Mouse (Mus musculus) midbrain, embryonic 15.5 days (tissue): ENCODE measurements around the gene Extl1. TPM values are rescaled to one million over a fixed set of nuclear protein-coding genes. Genes with fewer than 3 reads are reported as not detected.
"Not testable (repeated sequence)": the region's sequence is repeated elsewhere in the genome, so short reads cannot be mapped to it uniquely, and the experiment has no call there.

Source experiments
- ATAC-seq: fragments of 200-750 bp; cut with Nextera tagmentation; replicated peaks from 2 replicates; pipeline ENCODE4 v1.8.0; 2017; ENCODE audit warnings: moderate TSS enrichment
- H3K27ac ChIP-seq: fragments of 300-500 bp; sonication (generic); 2 replicates; pipeline ENCODE4 v1.5.1; 2015; ENCODE audit warnings: mild to moderate bottlenecking, inconsistent platforms
- H3K27me3 ChIP-seq: fragments of 300-500 bp; sonication (generic); replicated peaks from 2 replicates; pipeline ENCODE4 v1.6.1; 2015; ENCODE audit warnings: inconsistent platforms
- H3K36me3 ChIP-seq: fragments of 300-500 bp; sonication (generic); replicated peaks from 2 replicates; pipeline ENCODE4 v1.6.1; 2015; ENCODE audit warnings: inconsistent platforms
- H3K4me1 ChIP-seq: fragments of 300-500 bp; sonication (generic); 2 replicates; pipeline ENCODE4 v1.6.1; 2015; ENCODE audit warnings: inconsistent platforms
- H3K4me2 ChIP-seq: fragments of 300-500 bp; sonication (generic); 2 replicates; pipeline ENCODE4 v1.6.1; 2015; ENCODE audit warnings: inconsistent platforms, mild to moderate bottlenecking, moderate library complexity
- H3K4me3 ChIP-seq: fragments of 300-500 bp; sonication (generic); 2 replicates; pipeline ENCODE4 v1.5.1; 2015; ENCODE audit warnings: mild to moderate bottlenecking, inconsistent platforms
- H3K9ac ChIP-seq: fragments of 300-500 bp; sonication (generic); 2 replicates; pipeline ENCODE4 v1.6.1; 2015; ENCODE audit warnings: mild to moderate bottlenecking, inconsistent platforms
- H3K9me3 ChIP-seq: fragments of 300-500 bp; sonication (generic); 2 replicates; pipeline ENCODE4 v1.6.1; 2016; ENCODE audit warnings: inconsistent platforms
- WGBS: fragments of 180-500 bp; shearing (Covaris S2); methylation state at CpG from one replicate; pipeline ENCODE4 v1.1.7; 2015; ENCODE audit warnings: mixed read lengths; 5-methylcytosine and 5-hydroxymethylcytosine counted together
- polyA plus RNA-seq: library from polyadenylated mRNA; unstranded; fragments of >200 nt; fragmentation: Nextera tagmentation; extraction: Ambion mirVana; gene quantifications from 2 replicates; pipeline ENCODE4 v1.2.1, GENCODE M21; 2015

Extl1 gene
- polyA plus RNA-seq, result 0.59 and 0.62 TPM in 2 replicates

DNA sequence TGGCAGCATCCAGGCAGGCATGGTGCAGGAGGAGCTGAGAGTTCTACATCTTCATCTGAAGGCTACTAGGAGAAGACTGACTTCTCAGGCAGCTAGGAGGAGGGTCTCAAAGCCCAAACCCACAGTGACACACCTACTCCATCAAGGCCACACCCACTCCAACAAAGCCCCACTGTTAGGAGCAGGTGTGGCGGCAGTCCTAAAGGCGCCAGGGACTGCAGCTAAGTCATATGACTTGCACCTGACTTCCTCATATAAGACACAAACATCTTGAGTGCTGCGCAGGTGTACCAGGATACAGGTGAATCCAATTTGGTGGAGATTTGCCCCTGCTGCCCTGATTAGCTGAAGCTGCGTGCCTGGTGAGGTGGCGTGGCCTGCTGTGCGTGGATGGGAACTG, at the start of gene Extl1:
Gene Extl1 (minus strand): TSS at position 101 of the 400 bp plus-strand sequence.
- not testable (repeated sequence) for H3K9me3 ChIP-seq, H3K36me3 ChIP-seq, H3K27me3 ChIP-seq, H3K4me1 ChIP-seq, H3K4me2 ChIP-seq, H3K4me3 ChIP-seq, H3K9ac ChIP-seq, ATAC-seq, H3K27ac ChIP-seq
- 97% methylated on average over 2 of the region's 6 CpGs for WGBS

DNA sequence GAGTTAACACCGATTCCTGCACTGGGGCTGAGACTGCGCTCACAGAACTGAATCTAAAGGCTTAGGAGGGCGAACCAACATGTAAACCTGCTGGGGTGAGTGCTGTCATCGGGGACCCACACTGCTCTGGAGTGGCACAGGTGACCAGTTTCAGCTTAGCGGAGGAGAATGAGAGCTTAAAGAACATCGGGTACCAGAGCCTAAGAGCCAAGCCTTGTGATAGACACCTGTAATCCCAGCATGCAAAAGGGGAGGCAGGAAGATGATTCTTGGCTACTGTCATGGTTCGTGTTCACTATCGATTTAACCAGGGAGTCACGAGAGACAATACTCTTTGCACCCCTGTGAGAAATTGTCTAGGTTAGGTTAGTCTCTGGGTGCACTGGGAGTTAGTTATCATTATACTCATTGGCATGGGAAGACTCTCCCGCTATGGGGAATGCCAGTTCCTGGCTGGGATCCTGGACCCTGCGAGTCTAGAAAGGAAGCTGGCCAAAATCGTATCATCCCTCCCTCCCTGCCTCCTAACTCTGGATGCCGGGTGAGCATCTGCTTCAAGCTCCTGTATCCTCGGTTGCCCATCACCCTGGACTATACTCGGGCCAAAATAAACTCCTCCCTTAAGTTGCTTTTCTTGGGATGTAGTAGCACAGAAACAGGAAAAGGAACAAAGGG, 49.2 kb upstream of the Extl1 start:
- Histone ChIP-seq H3K9ac (no peak overlapping the region), H3K27me3 (no peaks in the 10 kb centered on the region), H3K27ac (no peak overlapping the region), H3K4me3 (no peak overlapping the region), H3K9me3 (no peaks in the 10 kb centered on the region), H3K36me3 (no peaks in the 10 kb centered on the region), H3K4me2 (no peak overlapping the region), H3K4me1 (peaks cover 28% of the 10 kb centered on the region)
- WGBS, result 86% methylated on average over 15 of the region's 15 CpGs
- no peak for ATAC-seq

DNA sequence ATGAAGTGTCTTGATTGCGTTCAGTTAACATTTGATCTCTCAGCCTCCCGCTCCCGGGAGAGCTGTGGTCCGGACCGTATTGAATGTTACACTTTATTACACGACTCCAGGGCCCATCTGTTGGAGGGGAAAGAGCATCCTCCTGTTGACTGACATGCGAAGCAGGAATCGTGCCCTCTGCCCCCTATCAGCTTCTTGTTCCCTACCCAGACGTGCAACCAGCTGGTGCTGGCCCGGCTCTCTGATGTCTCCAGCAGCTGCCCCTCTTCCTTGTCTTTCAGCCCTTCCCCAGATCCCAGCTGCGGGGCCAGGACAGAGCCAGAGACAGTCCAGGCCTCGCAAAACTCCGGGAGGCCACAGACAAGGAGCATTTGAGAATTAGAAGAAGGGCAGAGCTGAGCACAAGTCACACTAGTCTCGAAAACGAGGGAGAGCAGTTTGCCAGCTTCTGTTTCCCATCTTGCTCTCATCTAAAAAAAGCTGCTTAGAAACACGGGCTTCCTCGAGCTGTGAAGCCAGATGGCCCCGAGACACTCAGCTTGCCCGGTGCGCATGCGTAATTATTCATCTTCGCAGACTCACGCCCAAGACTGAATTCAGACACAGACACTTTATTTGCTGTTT, 46.8 kb upstream of the Extl1 start:
- Histone ChIP-seq H3K9ac (peak overlapping the region; percentile 17; the same call in 1 of the 2 replicates), H3K36me3 (no peaks in the 10 kb centered on the region), H3K9me3 (no peaks in the 10 kb centered on the region), H3K27ac (peak overlapping the region; percentile 87), H3K4me2 (peak overlapping the region; percentile 38), H3K27me3 (no peaks in the 10 kb centered on the region), H3K4me3 (no peak overlapping the region), H3K4me1 (peaks cover 19% of the 10 kb centered on the region)
- 14% methylated on average over 23 of the region's 23 CpGs for WGBS
- ATAC-seq, result peak; percentile 63

DNA sequence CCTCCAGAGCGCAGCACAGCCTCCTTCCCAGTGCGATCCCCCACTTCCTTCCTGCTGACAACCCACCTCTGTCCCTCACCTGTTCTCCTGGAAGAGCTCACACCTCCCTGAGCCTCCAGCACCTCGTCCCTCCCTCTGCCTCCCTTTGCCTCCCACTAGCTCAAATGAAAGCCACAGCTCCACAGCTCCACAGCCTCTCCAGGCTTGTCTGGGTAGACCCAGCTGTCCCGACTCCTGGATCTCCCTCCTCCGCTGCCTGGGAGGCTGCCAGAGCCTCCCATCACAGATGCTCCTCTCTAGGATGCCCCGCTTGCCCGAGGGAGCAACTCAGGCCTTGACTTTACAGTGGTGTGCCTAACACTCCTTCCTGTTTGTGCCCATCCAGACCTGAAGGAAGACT, 41.4 kb upstream of the Extl1 start:
- H3K27ac ChIP-seq, result no peak overlapping the region
- H3K36me3 ChIP-seq, result no peaks in the 10 kb centered on the region
- no peak overlapping the region for H3K4me3 ChIP-seq
- no peaks in the 10 kb centered on the region for H3K27me3 ChIP-seq
- no peak for ATAC-seq
- peaks cover 6% of the 10 kb centered on the region for H3K4me1 ChIP-seq
- H3K9ac ChIP-seq, result no peak overlapping the region
- H3K4me2 ChIP-seq, result no peak overlapping the region
- 71% methylated on average over 7 of the region's 7 CpGs for WGBS
- no peaks in the 10 kb centered on the region for H3K9me3 ChIP-seq

DNA sequence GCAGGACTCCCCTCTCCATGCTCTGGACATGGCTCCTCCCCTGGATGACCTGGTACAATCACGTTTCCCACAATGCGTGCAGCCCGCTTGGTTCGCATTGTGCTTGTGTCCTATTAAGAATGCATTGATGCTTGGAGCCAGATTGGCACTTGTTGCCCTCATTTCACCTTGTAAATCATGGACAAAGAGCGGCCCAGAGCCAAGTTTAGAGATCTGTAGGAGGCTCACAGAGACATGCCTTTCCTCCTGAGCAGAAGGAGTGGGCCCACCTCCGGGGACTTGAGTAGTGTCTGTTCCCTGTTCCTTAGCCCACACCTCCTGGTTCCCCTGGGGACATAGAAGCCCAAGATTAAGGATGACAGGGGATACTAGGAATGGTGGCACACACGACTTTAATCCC, 40.3 kb upstream of the Extl1 start:
- Histone ChIP-seq H3K36me3 (no peaks in the 10 kb centered on the region), H3K27me3 (no peaks in the 10 kb centered on the region), H3K9me3 (no peaks in the 10 kb centered on the region), H3K27ac (no peak overlapping the region), H3K4me3 (no peak overlapping the region), H3K4me1 (no peaks in the 10 kb centered on the region), H3K4me2 (no peak overlapping the region), H3K9ac (no peak overlapping the region)
- WGBS, result 83% methylated on average over 7 of the region's 7 CpGs
- ATAC-seq, result no peak

DNA sequence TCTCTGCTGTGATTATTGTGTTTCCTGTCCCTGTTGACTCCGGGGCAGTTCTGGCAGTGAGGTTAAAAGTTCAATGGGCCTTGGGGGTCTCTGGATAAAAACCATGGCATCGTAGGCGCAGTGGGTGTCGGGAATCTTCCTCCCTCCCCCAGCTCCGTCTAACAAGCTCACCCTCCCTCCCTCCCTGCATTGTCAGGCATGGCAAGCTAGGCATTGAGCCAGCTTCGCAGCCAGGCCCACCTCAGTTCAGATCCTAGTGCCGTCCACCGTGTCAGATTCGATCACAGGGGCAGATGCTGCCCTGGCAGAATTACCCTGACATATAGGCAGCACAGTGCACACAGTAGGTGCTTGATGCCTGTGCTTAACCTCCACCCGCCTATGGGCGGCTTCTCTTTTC, 38.3 kb upstream of the Extl1 start:
- Histone ChIP-seq H3K4me3 (no peak overlapping the region), H3K4me1 (no peaks in the 10 kb centered on the region), H3K9ac (no peak overlapping the region), H3K27ac (no peak overlapping the region), H3K36me3 (no peaks in the 10 kb centered on the region), H3K4me2 (no peak overlapping the region), H3K9me3 (no peaks in the 10 kb centered on the region), H3K27me3 (no peaks in the 10 kb centered on the region)
- WGBS, result 65% methylated on average over 11 of the region's 11 CpGs
- no peak for ATAC-seq

DNA sequence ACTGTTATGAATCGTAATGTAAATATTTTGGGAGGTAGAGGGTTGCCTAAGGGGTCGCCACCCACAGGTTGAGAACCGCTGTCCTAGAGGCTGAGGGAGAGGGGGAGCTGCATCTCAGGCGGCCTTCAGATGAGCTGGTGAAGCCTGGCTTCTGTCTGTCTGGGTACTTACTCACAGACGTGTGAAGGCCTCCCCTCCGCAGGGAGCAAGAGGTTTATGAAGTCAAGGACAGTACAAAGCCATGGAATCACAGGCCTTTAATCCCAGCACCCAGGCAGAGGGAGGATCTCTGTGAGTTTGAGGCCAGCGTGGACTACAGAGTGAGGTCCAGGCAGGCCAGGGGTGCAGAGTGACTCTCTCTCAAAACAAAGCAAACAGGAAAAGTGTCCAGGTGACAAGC, 33.5 kb upstream of the Extl1 start:
- H3K9me3 ChIP-seq, result no peaks in the 10 kb centered on the region
- H3K36me3 ChIP-seq, result no peaks in the 10 kb centered on the region
- H3K4me2 ChIP-seq, result no peak overlapping the region
- H3K27ac ChIP-seq, result peak overlapping the region; percentile 49
- H3K4me3 ChIP-seq, result no peak overlapping the region
- no peak for ATAC-seq
- WGBS, result 68% methylated on average over 7 of the region's 7 CpGs
- peaks cover 8% of the 10 kb centered on the region for H3K4me1 ChIP-seq
- H3K27me3 ChIP-seq, result no peaks in the 10 kb centered on the region
- H3K9ac ChIP-seq, result no peak overlapping the region

DNA sequence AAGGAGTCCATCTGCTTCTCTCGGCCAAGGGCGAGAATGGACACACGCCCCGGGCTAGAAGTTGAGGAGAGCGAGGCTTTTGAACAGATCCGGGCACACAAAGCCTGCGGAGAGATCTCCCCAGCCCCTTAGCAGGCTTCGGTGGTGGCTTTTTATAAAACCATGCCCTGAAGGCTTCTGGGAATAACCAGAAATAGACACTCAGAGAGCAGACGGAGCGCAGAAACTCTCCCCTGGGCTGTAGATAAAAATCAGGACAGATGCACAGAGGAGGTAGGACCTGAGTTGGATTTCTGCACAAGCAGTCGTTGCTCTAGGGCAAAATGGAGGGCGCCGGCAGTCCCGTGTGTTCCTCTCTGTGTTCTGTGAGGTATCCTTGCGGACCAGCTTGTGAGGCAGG, 33.0 kb upstream of the Extl1 start:
- Histone ChIP-seq H3K27me3 (no peaks in the 10 kb centered on the region), H3K27ac (peak overlapping the region; percentile 49), H3K36me3 (no peaks in the 10 kb centered on the region), H3K4me1 (peaks cover 8% of the 10 kb centered on the region), H3K4me3 (no peak overlapping the region), H3K9ac (no peak overlapping the region), H3K4me2 (no peak overlapping the region), H3K9me3 (no peaks in the 10 kb centered on the region)
- no peak for ATAC-seq
- WGBS, result 58% methylated on average over 15 of the region's 15 CpGs

DNA sequence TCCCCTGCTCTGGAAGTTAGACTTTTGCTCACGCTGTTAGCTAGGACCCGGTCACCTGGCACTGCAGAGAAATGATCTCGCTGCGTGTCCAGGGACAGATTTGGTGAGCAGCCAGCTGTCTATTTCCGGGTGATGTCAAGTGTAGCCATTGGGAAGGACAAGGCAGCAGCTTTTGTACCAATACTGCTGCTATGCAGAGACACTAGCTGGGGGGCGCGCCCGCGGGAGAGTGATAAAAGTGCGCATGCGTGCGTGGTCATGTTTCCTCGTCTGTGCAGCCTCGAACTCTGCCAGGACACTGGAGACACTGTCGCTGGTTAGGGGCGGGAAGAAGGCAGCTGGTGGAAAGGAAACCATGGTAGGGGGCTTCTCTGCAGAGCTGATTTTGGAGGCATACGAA, 32.5 kb upstream of the Extl1 start:
- no peak for ATAC-seq
- peak overlapping the region; percentile 49 for H3K27ac ChIP-seq
- H3K4me3 ChIP-seq, result no peak overlapping the region
- H3K27me3 ChIP-seq, result no peaks in the 10 kb centered on the region
- H3K4me2 ChIP-seq, result no peak overlapping the region
- H3K4me1 ChIP-seq, result peaks cover 8% of the 10 kb centered on the region
- H3K9me3 ChIP-seq, result no peaks in the 10 kb centered on the region
- no peaks in the 10 kb centered on the region for H3K36me3 ChIP-seq
- H3K9ac ChIP-seq, result no peak overlapping the region
- 76% methylated on average over 17 of the region's 17 CpGs for WGBS

DNA sequence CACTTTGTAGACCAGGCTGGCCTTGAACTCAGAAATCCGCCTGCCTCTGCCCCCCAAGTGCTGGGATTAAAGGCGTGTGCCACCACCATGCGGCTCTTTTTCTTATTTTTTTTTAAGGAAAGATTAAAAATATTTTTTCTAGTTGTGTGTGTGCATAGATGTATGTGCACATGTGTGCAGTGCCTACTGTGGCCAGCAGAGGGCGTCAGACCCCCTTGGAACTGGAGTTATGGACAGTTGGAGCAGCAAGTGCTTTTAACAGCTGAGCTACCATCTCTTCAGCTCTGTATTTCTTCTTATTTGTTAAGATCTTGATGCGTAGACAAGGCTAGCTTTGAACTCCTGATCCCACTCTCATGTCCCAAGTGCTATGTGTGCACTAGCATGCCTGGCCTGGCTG, 25.6 kb upstream of the Extl1 start:
- Histone ChIP-seq H3K4me2 (no peak overlapping the region), H3K4me1 (peaks cover 6% of the 10 kb centered on the region; the same call in 1 of the 2 replicates), H3K9ac (no peak overlapping the region), H3K4me3 (no peak overlapping the region), H3K27me3 (no peaks in the 10 kb centered on the region), H3K9me3 (no peaks in the 10 kb centered on the region), H3K27ac (no peak overlapping the region), H3K36me3 (no peaks in the 10 kb centered on the region)
- ATAC-seq, result no peak
- WGBS, result 73% methylated on average over 5 of the region's 5 CpGs

DNA sequence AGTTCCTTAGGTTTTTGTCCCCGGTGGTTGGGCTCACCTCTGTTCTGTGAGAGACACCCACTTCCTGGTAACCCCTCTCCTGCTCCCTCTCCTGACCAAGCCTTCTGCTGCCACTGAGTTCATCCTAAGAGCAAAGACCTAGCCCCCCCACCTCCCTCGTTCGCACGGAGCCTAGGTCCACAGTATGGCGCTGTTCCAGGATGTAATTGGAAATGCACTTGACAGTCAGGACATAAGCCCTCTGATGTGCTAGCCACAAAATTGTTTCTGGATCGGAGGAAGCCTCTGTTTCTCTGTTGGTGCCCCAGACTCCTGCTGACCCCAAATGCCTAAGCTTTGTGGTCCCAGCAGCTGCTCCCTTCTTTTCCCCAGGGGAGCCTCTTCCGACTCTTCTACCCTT, 20.1 kb upstream of the Extl1 start:
- no peaks in the 10 kb centered on the region for H3K36me3 ChIP-seq
- WGBS, result 41% methylated on average over 7 of the region's 7 CpGs
- no peaks in the 10 kb centered on the region for H3K27me3 ChIP-seq

DNA sequence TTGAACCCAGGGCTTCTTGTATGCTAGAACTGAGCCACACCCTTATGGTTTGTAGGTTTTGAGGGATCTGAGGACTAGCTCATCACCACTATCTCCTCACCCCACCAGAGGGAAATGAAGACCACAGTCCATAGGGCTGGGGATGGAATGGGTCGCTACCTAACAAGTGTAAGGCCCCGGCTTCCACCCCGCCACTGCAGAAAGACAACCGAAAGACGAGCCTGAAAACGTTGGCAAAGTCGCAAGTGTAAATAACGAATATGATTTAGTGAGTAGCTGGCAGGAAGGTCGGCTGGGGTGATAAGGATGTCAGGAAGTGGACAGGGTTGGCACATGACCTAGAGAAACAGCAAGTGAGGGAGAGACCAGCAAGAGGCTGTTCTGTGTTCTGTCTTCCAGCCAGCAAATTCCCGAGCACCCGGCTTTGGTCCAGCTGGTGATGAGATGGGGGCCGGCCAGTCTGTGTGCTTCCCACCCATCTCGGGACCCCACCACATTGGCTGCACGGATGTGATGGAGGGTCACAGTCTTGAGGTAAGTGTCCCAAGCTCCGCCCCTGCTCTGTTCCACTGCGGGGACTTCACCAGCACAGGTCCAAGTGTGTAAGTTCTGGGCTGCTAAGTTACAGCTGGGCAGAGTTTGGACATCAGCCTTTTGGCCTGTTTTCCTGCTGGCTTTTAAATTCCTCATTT, 19.1 kb upstream of the Extl1 start:
- H3K36me3 ChIP-seq, result no peaks in the 10 kb centered on the region
- 84% methylated on average over 16 of the region's 16 CpGs for WGBS
- ATAC-seq, result no peak

More for the DNA sequence above, 20.1 kb upstream of the Extl1 start:
- no peak overlapping the region for H3K4me2 ChIP-seq
- peaks cover 39% of the 10 kb centered on the region for H3K4me1 ChIP-seq
- H3K27ac ChIP-seq, result no peak overlapping the region
- no peak for ATAC-seq
- no peak overlapping the region for H3K4me3 ChIP-seq
- no peak overlapping the region for H3K9ac ChIP-seq
- no peaks in the 10 kb centered on the region for H3K9me3 ChIP-seq

More for the DNA sequence above, 19.1 kb upstream of the Extl1 start:
- H3K27me3 ChIP-seq, result no peaks in the 10 kb centered on the region
- H3K9ac ChIP-seq, result no peak overlapping the region
- H3K4me3 ChIP-seq, result no peak overlapping the region
- H3K4me2 ChIP-seq, result no peak overlapping the region
- H3K9me3 ChIP-seq, result no peaks in the 10 kb centered on the region
- peaks cover 39% of the 10 kb centered on the region for H3K4me1 ChIP-seq
- H3K27ac ChIP-seq, result no peak overlapping the region
